Mouse (Mus musculus) heart, embryonic 14.5 days (tissue): Measurements from ENCODE around the gene Kcnip4. TPM values are rescaled to one million over a fixed set of nuclear protein-coding genes. Genes with fewer than 3 reads are reported as not detected.

Experiments used
- ATAC-seq: fragments of 200-750 bp; cut with Nextera tagmentation; 2 replicates; pipeline ENCODE4 v1.8.0; 2017; ENCODE audit warnings: low read depth, moderate TSS enrichment; ENCODE audit not compliant: insufficient number of reproducible peaks, insufficient read depth, low FRiP score
- H3K27ac ChIP-seq, 2 experiments: fragments of 200-500 bp in 1 of 2; fragments of 300-500 bp in 1 of 2; sonication (generic) in 1 of 2; replicated peaks in 1 of 2; 2 replicates each; pipeline ENCODE4 v1.5.1; 2012 to 2014; ENCODE audit warnings: low read depth in 2 of 2, low read length in 2 of 2, control low read depth in 1 of 2, mild to moderate bottlenecking in 1 of 2, mixed read lengths in 1 of 2; ENCODE audit not compliant: control insufficient read depth in 1 of 2, insufficient read depth in 1 of 2
- H3K27me3 ChIP-seq: fragments of 300-500 bp; sonication (generic); 2 replicates; pipeline ENCODE4 v1.6.1; 2014; ENCODE audit warnings: mild to moderate bottlenecking, low read length, control low read depth; ENCODE audit not compliant: control insufficient read depth, insufficient read depth
- H3K36me3 ChIP-seq: fragments of 300-500 bp; sonication (generic); 2 replicates; pipeline ENCODE4 v1.6.1; 2014; ENCODE audit warnings: mild to moderate bottlenecking, control low read depth, low read length, mixed read lengths; ENCODE audit not compliant: control insufficient read depth, insufficient read depth
- H3K4me1 ChIP-seq, 2 experiments: fragments of 200-500 bp in 1 of 2; fragments of 300-500 bp in 1 of 2; sonication (generic) in 1 of 2; 2 replicates each; pipeline ENCODE4 v1.6.1; 2012 to 2014; ENCODE audit warnings: low read length in 2 of 2, control low read depth in 1 of 2, mixed read lengths in 1 of 2; ENCODE audit not compliant: control insufficient read depth in 2 of 2, insufficient read depth in 2 of 2
- H3K4me2 ChIP-seq: fragments of 300-500 bp; sonication (generic); 2 replicates; pipeline ENCODE4 v1.6.1; 2014; ENCODE audit warnings: mild to moderate bottlenecking, low read length
- H3K4me3 ChIP-seq, 2 experiments: fragments of 200-500 bp in 1 of 2; fragments of 300-500 bp in 1 of 2; sonication (generic) in 1 of 2; 2 replicates each; pipeline ENCODE4 v1.5.1; 2012 to 2014; ENCODE audit warnings: low read length in 2 of 2, mild to moderate bottlenecking in 2 of 2, control low read depth in 1 of 2, low read depth in 1 of 2, moderate library complexity in 1 of 2; ENCODE audit not compliant: control insufficient read depth in 1 of 2, insufficient read depth in 1 of 2
- H3K9ac ChIP-seq: fragments of 300-500 bp; sonication (generic); 2 replicates; pipeline ENCODE4 v1.6.1; 2014; ENCODE audit warnings: mild to moderate bottlenecking, low read length
- H3K9me3 ChIP-seq: fragments of 300-500 bp; sonication (generic); 2 replicates; pipeline ENCODE4 v1.6.1; 2016; ENCODE audit warnings: low read length, control low read depth; ENCODE audit not compliant: control insufficient read depth
- WGBS: fragments of 180-500 bp; shearing (Covaris S2); extraction: QIAGEN DNeasy Blood & Tissue Kit; methylation state at CpG from one replicate; pipeline ENCODE4 v1.1.7; 2014; 5-methylcytosine and 5-hydroxymethylcytosine counted together
- polyA plus RNA-seq: library from polyadenylated mRNA; unstranded; fragments of >200 nt; fragmentation: Nextera tagmentation; extraction: Ambion mirVana; gene quantifications from 2 replicates; pipeline ENCODE4 v1.2.1, GENCODE M21; 2014

Kcnip4 gene
- polyA plus RNA-seq, 1 experiment from 2014 or later = 1.2 TPM

DNA sequence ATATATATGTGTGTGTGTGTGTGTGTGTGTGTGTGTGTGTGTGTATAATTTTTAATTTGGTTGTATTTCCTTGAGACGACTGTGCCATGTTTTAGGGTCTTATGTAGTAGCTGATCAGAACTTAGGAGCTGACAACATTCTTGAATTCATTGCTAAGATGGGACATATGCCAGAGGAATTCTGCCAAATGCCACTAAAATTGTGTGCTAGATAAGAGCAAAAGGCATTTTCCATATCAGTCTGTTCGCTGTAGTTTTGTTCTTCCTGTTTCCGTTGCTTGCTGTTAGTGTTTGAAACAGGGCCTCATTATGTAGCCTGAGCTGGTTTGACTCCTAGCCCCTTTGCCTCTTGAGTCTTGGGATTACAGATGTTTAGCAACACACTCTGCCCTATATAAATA is 73.8 kb downstream of the Kcnip4 start:
- no peak for ATAC-seq
- no peak overlapping the region for H3K4me3 ChIP-seq
- WGBS = 53% methylated on average over 3 of the region's 3 CpGs
- no peaks in the 10 kb centered on the region for H3K36me3 ChIP-seq
- no peaks in the 10 kb centered on the region for H3K27me3 ChIP-seq
- H3K9ac ChIP-seq = no peak overlapping the region
- no peak overlapping the region for H3K27ac ChIP-seq
- H3K4me2 ChIP-seq = no peak overlapping the region
- no peaks in the 10 kb centered on the region for H3K9me3 ChIP-seq
- no peaks in the 10 kb centered on the region for H3K4me1 ChIP-seq

- H3K27me3 ChIP-seq = no peaks in the 10 kb centered on the region
- no peak overlapping the region for H3K4me2 ChIP-seq
- H3K9ac ChIP-seq = no peak overlapping the region
- 18% methylated on average over 2 of the region's 2 CpGs for WGBS
- H3K4me3 ChIP-seq = no peak overlapping the region
- H3K4me1 ChIP-seq = no peaks in the 10 kb centered on the region; a peak in 1 of 4 replicates
- no peaks in the 10 kb centered on the region for H3K9me3 ChIP-seq
- H3K27ac ChIP-seq = no peak overlapping the region
- H3K36me3 ChIP-seq = no peaks in the 10 kb centered on the region
- ATAC-seq = no peak
Measured at GRCm38 (mm10) chr5:49437236-49437635, 87.5 kb downstream of the Kcnip4 start.

- H3K4me2 ChIP-seq = no peak overlapping the region
- H3K36me3 ChIP-seq = no peaks in the 10 kb centered on the region
- H3K9ac ChIP-seq = no peak overlapping the region
- no peaks in the 10 kb centered on the region for H3K4me1 ChIP-seq
- H3K4me3 ChIP-seq = no peak overlapping the region
- no peaks in the 10 kb centered on the region for H3K9me3 ChIP-seq
- H3K27me3 ChIP-seq = no peaks in the 10 kb centered on the region
- H3K27ac ChIP-seq = no peak overlapping the region
- ATAC-seq = no peak
Measured at GRCm38 (mm10) chr5:49427689-49428088, 97.0 kb downstream of the Kcnip4 start.

- Histone ChIP-seq H3K27me3 (no peaks in the 10 kb centered on the region), H3K27ac (no peak overlapping the region), H3K9ac (no peak overlapping the region), H3K4me3 (no peak overlapping the region), H3K36me3 (no peaks in the 10 kb centered on the region), H3K4me1 (no peaks in the 10 kb centered on the region), H3K4me2 (no peak overlapping the region), H3K9me3 (no peaks in the 10 kb centered on the region)
- ATAC-seq = no peak
Measured at GRCm38 (mm10) chr5:49419707-49420106, 105.0 kb downstream of the Kcnip4 start.

- H3K27me3 ChIP-seq = no peaks in the 10 kb centered on the region
- no peak overlapping the region for H3K4me2 ChIP-seq
- WGBS = 59% methylated on average over 1 of the region's 1 CpGs
- no peak overlapping the region for H3K4me3 ChIP-seq
- no peaks in the 10 kb centered on the region for H3K4me1 ChIP-seq
- no peak overlapping the region for H3K9ac ChIP-seq
- H3K27ac ChIP-seq = no peak overlapping the region
- ATAC-seq = no peak
- no peaks in the 10 kb centered on the region for H3K36me3 ChIP-seq
- H3K9me3 ChIP-seq = no peaks in the 10 kb centered on the region
Measured at GRCm38 (mm10) chr5:49408351-49408750, 116.4 kb downstream of the Kcnip4 start.

DNA sequence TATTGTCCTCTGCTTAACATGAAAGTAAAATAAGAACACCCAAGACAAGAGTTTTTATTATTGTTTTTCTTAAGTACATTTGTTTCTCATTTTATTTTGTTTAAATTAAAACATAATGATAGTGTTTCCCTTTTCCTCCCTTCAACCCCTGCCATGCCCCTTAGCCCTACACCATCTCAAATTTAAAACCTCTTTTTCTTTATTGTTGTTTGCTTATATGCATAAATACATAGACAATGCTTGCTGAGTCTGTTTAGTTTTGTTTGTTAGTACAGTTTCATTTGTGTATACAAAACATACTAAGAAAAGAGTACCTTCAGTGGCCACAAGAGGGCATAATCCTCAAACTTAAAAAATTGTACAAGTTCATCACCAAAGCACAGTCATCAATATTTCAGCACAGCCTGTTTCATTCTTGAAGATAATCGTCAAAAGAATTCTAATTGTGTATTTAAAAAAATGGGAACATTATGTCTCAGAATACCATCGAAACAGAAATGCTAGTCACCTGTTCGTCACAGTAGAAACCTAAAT is 154.1 kb downstream of the Kcnip4 start:
- Histone ChIP-seq H3K9me3 (no peaks in the 10 kb centered on the region), H3K27me3 (no peaks in the 10 kb centered on the region), H3K36me3 (no peaks in the 10 kb centered on the region), H3K27ac (no peak overlapping the region), H3K4me3 (no peak overlapping the region), H3K9ac (no peak overlapping the region), H3K4me1 (no peaks in the 10 kb centered on the region), H3K4me2 (no peak overlapping the region)
- WGBS = 47% methylated on average over 3 of the region's 3 CpGs
- ATAC-seq = no peak

DNA sequence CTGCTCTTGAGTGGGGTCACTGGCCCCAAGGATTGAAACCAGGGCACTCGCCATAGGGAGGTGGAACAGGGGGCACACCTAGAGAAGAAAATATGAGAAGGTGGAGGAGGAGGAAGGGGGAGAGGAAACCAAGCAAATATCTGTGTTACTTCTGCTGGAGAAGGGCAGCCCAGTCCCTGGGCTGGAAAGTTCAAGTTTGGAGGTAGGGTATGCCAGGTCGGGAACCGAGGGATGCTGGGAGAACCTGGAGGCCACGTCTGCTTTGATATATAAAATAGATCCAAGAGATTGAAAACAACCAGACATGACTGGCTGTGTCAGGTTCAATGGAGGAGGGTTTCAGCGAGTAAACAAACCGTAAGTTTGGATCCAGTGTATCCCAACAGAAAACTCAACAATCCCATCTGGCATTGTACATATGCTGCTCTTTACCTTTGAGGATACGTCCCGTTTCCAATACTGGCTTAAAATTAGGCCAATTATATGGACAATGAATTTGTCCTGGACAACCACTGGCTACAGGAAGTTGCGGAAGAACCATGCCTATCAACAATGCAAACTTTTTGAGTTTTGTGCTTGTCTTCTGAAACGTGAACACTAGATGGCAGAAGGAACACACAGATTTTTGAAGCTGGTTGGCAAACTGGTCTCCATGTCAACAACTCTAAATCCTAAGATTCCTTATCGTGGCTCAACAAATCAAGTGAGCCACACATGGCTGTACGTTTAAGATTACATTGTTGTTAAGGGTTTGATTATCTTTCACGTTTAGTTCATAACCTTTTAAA is 155.9 kb downstream of the Kcnip4 start:
- no peaks in the 10 kb centered on the region for H3K27me3 ChIP-seq

DNA sequence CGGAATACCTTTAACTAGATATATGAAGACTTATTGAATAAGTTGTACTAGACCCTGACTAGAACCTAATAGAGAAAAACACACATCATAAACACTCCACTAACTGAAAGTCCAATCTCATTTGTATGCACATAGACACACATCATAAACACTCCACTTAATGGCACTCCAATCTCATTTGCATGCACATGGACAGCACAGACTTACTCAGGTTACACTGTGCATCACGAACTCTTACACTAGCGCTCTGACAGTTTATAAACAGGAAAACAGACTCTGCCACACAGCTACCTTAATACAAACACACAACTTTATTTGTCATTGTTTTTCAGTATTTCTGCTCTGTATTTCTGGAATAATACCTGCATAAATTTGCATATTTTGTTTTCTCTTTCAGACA is 168.3 kb downstream of the Kcnip4 start:
- ATAC-seq = no peak
- H3K27me3 ChIP-seq = no peaks in the 10 kb centered on the region
- WGBS = 79% methylated on average over 3 of the region's 3 CpGs

More for the DNA sequence above, 155.9 kb downstream of the Kcnip4 start:
- Histone ChIP-seq H3K4me1 (no peaks in the 10 kb centered on the region), H3K9ac (no peak overlapping the region), H3K9me3 (no peaks in the 10 kb centered on the region), H3K27ac (no peak overlapping the region), H3K36me3 (no peaks in the 10 kb centered on the region), H3K4me3 (no peak overlapping the region), H3K4me2 (no peak overlapping the region)
- no peak for ATAC-seq
- 43% methylated on average over 13 of the region's 13 CpGs for WGBS

More for the DNA sequence above, 168.3 kb downstream of the Kcnip4 start:
- Histone ChIP-seq H3K9me3 (peaks cover 3% of the 10 kb centered on the region; the same call in 1 of the 2 replicates), H3K4me3 (no peak overlapping the region), H3K9ac (no peak overlapping the region), H3K4me2 (no peak overlapping the region), H3K27ac (no peak overlapping the region), H3K4me1 (no peaks in the 10 kb centered on the region), H3K36me3 (no peaks in the 10 kb centered on the region)
